Mouse (Mus musculus) heart, adult 2 months (tissue): Measurements from ENCODE around the gene Phf5a. TPM values are rescaled to one million over a fixed set of nuclear protein-coding genes. Genes with fewer than 3 reads are reported as not detected.
A peak's percentile ranks its signal among the peaks of the same experiment; 100 is the strongest.

Experiments used
- DNase-seq, 2 experiments: peaks; one replicate each; pipeline ENCODE4 v3.0.0; 2021
- H3K27ac ChIP-seq: fragments of 200-600 bp; 2 replicates; pipeline ENCODE4 v1.8.1; 2022
- H3K27me3 ChIP-seq: fragments of 200-500 bp; 2 replicates; pipeline ENCODE4 v1.6.1; 2012; ENCODE audit warnings: mild to moderate bottlenecking, low read length, inconsistent platforms, mixed read lengths; ENCODE audit not compliant: control insufficient read depth, insufficient read depth
- H3K36me3 ChIP-seq: fragments of 200-500 bp; 2 replicates; pipeline ENCODE4 v1.6.1; 2012; ENCODE audit warnings: low read length, inconsistent platforms; ENCODE audit not compliant: control insufficient read depth, insufficient read depth
- H3K4me1 ChIP-seq: fragments of 200-500 bp; 2 replicates; pipeline ENCODE4 v1.6.1; 2011; ENCODE audit warnings: low read length; ENCODE audit not compliant: control insufficient read depth, insufficient read depth
- H3K4me3 ChIP-seq: fragments of 200-600 bp; 2 replicates; pipeline ENCODE4 v1.8.1; 2022
- H3K79me2 ChIP-seq: fragments of 200-500 bp; replicated peaks from 2 replicates; pipeline ENCODE4 v1.6.1; 2012; ENCODE audit warnings: mild to moderate bottlenecking, inconsistent platforms, low read length, moderate library complexity, mixed read lengths; ENCODE audit not compliant: control insufficient read depth, insufficient read depth
- H3K9ac ChIP-seq: fragments of 200-500 bp; 2 replicates; pipeline ENCODE4 v1.6.1; 2012; ENCODE audit warnings: low read depth, mild to moderate bottlenecking, control low read depth, inconsistent platforms, low read length, mixed read lengths
- CTCF ChIP-seq: fragments of 200-600 bp; IDR thresholded peaks from 2 replicates; pipeline ENCODE4 v1.8.1; 2022; ENCODE audit warnings: antibody characterized with exemption, mild to moderate bottlenecking, moderate library complexity
- EP300 ChIP-seq: fragments of 200-500 bp; IDR thresholded peaks from 2 replicates; pipeline ENCODE4 v1.6.1; 2011; ENCODE audit warnings: low read depth, low read length, control low read depth; ENCODE audit not compliant: insufficient read depth
- POLR2A ChIP-seq: fragments of 200-500 bp; IDR thresholded peaks from 2 replicates; pipeline ENCODE4 v1.6.1; 2011; ENCODE audit warnings: mild to moderate bottlenecking, low read depth, low read length, control low read depth; ENCODE audit not compliant: insufficient read depth
- WGBS: fragments of 180-500 bp; shearing (Covaris S2); methylation state at CpG from one replicate; pipeline ENCODE4 v1.1.7; 2018; 5-methylcytosine and 5-hydroxymethylcytosine counted together
- intact Hi-C: fragments of 180-260 bp; cut with DNase I; formaldehyde crosslinking; loops from one replicate; pipeline ENCODE4 v1.15.1; 2025
- polyA plus RNA-seq: library from polyadenylated mRNA; depleted of rRNA; stranded (reverse); fragments of >200 nt; gene quantifications from 2 replicates; pipeline ENCODE4 v1.2.3, GENCODE M21; 2012
- total RNA-seq, 2 experiments: library from RNA; stranded (reverse); gene quantifications; 2 replicates each; pipeline ENCODE4 v1.2.3; 2021

The Phf5a gene
- total and polyA plus RNA-seq, 3 experiments = 30.2 to 36.5 (median 30.2) TPM

GRCm38 (mm10) chr15:81848301-81848700 is 23.4 kb downstream of the Phf5a start:
- peaks cover 5% of the 10 kb centered on the region for H3K79me2 ChIP-seq
- WGBS = 16% methylated on average over 7 of the region's 7 CpGs
- DNase-seq = peak; percentile 64 to 66
- intact Hi-C loops = no loop called here
- peaks cover 15% of the 10 kb centered on the region for H3K4me1 ChIP-seq
- peaks cover 25% of the 10 kb centered on the region for H3K36me3 ChIP-seq
- peak overlapping the region; percentile 52; the same call in 1 of the 2 replicates for H3K27ac ChIP-seq
- H3K4me3 ChIP-seq = no peak overlapping the region
- TF ChIP-seq CTCF = no peak; the same call in 1 of the 2 replicates
- TF ChIP-seq POLR2A = no peak
- no peak for TF ChIP-seq EP300
- H3K9ac ChIP-seq = no peak overlapping the region
- no peaks in the 10 kb centered on the region for H3K27me3 ChIP-seq

- Histone ChIP-seq H3K79me2 (peaks cover 5% of the 10 kb centered on the region), H3K27me3 (no peaks in the 10 kb centered on the region), H3K36me3 (peaks cover 23% of the 10 kb centered on the region), H3K4me3 (no peak overlapping the region), H3K9ac (no peak overlapping the region), H3K4me1 (peaks cover 14% of the 10 kb centered on the region), H3K27ac (peak overlapping the region; percentile 52)
- TF ChIP-seq POLR2A (no peak), CTCF (no peak), EP300 (no peak)
- intact Hi-C loops = no loop called here
- DNase-seq = no peak
- WGBS = 77% methylated on average over 5 of the region's 5 CpGs
Measured at GRCm38 (mm10) chr15:81847861-81848260, 23.9 kb downstream of the Phf5a start.

DNA sequence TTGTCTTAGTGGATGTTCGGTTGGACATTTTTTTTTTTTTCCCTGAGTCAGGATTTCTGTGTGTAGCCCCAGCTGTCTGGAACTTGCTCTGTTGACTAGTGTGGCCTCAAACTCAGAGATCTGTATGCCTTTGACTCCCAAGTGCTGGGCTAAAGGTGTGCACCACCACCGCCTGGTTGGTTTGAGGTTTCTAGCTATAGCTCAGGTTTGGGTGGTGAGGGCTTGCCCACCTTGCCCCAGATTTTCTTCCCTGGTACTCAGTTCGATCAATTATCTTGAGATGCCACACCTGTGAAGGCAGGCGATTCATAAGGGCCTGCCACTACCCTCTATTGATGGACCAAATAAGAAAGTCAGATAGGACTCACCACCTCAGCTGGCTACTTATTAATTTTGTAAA is 24.6 kb downstream of the Phf5a start:
- Histone ChIP-seq H3K79me2 (peaks cover 5% of the 10 kb centered on the region), H3K4me3 (no peak overlapping the region), H3K27ac (peak overlapping the region; percentile 52), H3K4me1 (peaks cover 14% of the 10 kb centered on the region), H3K36me3 (peaks cover 21% of the 10 kb centered on the region), H3K9ac (no peak overlapping the region), H3K27me3 (no peaks in the 10 kb centered on the region)
- no peak for DNase-seq
- 82% methylated on average over 4 of the region's 4 CpGs for WGBS
- intact Hi-C loops = no loop called here
- TF ChIP-seq EP300 (0 out of 2 replicates have a peak, but pooled peaks have one; percentile 4), POLR2A (no peak)

GRCm38 (mm10) chr15:81846755-81847154 is 25.0 kb downstream of the Phf5a start:
- peaks cover 2% of the 10 kb centered on the region for H3K79me2 ChIP-seq
- peaks cover 18% of the 10 kb centered on the region for H3K36me3 ChIP-seq
- DNase-seq = peak; percentile 40 to 41
- 57% methylated on average over 9 of the region's 9 CpGs for WGBS
- no peak overlapping the region for H3K9ac ChIP-seq
- TF ChIP-seq CTCF = no peak
- 0 out of 2 replicates have a peak, but pooled peaks have one; percentile 53 for TF ChIP-seq EP300
- no peak overlapping the region for H3K4me3 ChIP-seq
- H3K27ac ChIP-seq = peak overlapping the region; percentile 52
- intact Hi-C loops = no loop called here
- H3K4me1 ChIP-seq = peaks cover 14% of the 10 kb centered on the region
- no peaks in the 10 kb centered on the region for H3K27me3 ChIP-seq

DNA sequence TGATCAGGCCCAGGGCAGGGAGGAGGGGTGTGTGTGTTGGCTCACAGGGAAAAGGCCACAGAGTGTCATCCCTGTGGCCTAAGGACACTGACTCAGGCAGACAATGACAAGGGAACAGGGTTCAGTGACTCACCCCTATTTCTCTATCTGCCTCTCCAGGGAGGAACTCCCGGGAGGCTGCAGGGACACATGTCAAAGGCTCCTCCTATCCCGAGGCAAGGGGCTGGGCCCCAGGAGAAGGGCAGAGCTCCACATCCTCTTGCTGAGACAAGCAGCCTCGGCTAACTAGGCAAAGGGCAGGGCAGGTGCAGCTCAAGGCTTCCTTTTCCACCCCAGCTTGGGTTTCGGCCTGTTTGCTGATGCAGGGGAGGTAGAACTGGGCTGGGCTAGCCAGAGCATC is 26.0 kb downstream of the Phf5a start:
- 16% methylated on average over 4 of the region's 4 CpGs for WGBS
- TF ChIP-seq EP300 (0 out of 2 replicates have a peak, but pooled peaks have one; percentile 68), POLR2A (peak; percentile 71), CTCF (no peak)
- H3K79me2 ChIP-seq = no peaks in the 10 kb centered on the region; the same call in 1 of the 2 replicates
- H3K4me1 ChIP-seq = peaks cover 14% of the 10 kb centered on the region
- no peaks in the 10 kb centered on the region for H3K27me3 ChIP-seq
- peak overlapping the region; percentile 14; the same call in 1 of the 2 replicates for H3K9ac ChIP-seq
- H3K4me3 ChIP-seq = no peak overlapping the region
- H3K27ac ChIP-seq = peak overlapping the region; percentile 49
- H3K36me3 ChIP-seq = peaks cover 18% of the 10 kb centered on the region
- DNase-seq = peak; percentile 72 to 85
- intact Hi-C loops = no loop called here

DNA sequence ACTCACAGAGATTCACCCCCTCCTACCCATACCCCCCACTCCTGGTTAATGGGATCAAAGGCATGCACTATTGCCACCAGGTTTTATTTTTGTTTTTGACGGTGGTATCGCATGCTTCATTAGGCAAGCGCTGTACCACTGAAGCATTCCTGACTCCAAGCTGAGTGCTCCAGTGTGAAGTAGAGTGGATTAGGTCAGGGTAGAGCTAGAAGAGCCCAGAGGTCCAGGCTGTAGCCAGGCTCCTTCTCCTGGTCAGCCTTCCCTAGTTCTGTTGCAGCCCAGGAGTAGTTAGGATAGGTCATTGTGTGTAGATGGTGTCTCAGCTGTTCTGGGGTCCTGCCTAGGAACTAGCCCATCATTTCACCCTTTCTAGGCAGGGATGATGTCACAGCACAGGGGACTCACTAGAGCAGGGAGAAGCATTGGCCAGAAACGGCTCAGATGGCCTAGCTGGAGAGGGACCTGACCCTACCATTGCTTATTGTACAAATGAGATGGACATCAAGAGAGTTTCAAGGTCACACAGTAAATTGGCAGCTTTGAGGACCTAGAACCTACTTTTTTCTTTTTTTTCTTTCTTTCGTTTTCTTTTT is 26.6 kb downstream of the Phf5a start:
- H3K27me3 ChIP-seq = no peaks in the 10 kb centered on the region
- DNase-seq = no peak
- 0 out of 2 replicates have a peak overlapping the region, but pooled peaks have one; percentile 6 for H3K9ac ChIP-seq
- intact Hi-C loops = no loop called here
- H3K4me3 ChIP-seq = no peak overlapping the region
- peaks cover 14% of the 10 kb centered on the region for H3K36me3 ChIP-seq
- 68% methylated on average over 5 of the region's 5 CpGs for WGBS
- H3K4me1 ChIP-seq = peaks cover 14% of the 10 kb centered on the region
- H3K79me2 ChIP-seq = no peaks in the 10 kb centered on the region
- peak overlapping the region; percentile 49 for H3K27ac ChIP-seq
- TF ChIP-seq CTCF (no peak), POLR2A (no peak)
